Mouse (Mus musculus): ENCODE results near the gene Cyb5r1. TPM values are rescaled to one million over a fixed set of nuclear protein-coding genes. Genes with fewer than 3 reads are reported as not detected.

Cyb5r1 gene
- polyA plus RNA-seq, 1 experiment from 2014 or later, result 15.2 TPM

DNA sequence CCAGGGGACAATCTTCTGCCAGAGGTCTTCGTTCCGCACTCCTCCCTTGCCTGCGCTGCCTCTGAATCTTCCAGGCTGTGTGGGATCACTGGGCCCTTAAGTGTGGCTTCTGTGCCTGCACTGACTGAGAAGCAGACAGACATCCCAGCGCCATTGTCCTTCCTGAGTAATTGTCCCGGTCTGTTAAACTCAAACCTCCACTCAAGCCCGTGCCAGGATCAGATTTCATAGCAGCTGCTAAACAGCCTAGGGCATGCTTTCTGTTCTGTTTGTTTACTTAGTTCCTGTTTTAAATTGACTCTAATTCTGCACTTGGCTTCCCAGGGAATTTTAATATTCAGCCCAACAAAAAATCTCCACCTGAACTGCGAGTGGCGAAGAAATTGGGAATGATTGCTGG, 2.7 kb downstream of the Cyb5r1 start:
- Histone ChIP-seq H3K27me3 (replicated peaks; ENCODE audit: control insufficient read depth, insufficient read depth, low read length) (no peaks in the 10 kb centered on the region), H3K27ac (ENCODE audit: low read depth, low read length) (no peak overlapping the region), H3K36me3 (ENCODE audit: control insufficient read depth, insufficient read depth, low read length) (no peaks in the 10 kb centered on the region; the same call in 1 of the 2 replicates), H3K4me3 (ENCODE audit: low read length) (no peak overlapping the region), H3K4me2 (ENCODE audit: low read length) (no peak overlapping the region), H3K4me1 (ENCODE audit: control insufficient read depth, insufficient read depth, low read depth, low read length) (peaks cover 5% of the 10 kb centered on the region; the same call in 1 of the 2 replicates), H3K9ac (ENCODE audit: low read depth, low read length) (no peak overlapping the region), H3K9me3 (ENCODE audit: control insufficient read depth, low read length) (no peaks in the 10 kb centered on the region)
- no peak for ATAC-seq
- 77% methylated on average over 8 of the region's 8 CpGs for WGBS

DNA sequence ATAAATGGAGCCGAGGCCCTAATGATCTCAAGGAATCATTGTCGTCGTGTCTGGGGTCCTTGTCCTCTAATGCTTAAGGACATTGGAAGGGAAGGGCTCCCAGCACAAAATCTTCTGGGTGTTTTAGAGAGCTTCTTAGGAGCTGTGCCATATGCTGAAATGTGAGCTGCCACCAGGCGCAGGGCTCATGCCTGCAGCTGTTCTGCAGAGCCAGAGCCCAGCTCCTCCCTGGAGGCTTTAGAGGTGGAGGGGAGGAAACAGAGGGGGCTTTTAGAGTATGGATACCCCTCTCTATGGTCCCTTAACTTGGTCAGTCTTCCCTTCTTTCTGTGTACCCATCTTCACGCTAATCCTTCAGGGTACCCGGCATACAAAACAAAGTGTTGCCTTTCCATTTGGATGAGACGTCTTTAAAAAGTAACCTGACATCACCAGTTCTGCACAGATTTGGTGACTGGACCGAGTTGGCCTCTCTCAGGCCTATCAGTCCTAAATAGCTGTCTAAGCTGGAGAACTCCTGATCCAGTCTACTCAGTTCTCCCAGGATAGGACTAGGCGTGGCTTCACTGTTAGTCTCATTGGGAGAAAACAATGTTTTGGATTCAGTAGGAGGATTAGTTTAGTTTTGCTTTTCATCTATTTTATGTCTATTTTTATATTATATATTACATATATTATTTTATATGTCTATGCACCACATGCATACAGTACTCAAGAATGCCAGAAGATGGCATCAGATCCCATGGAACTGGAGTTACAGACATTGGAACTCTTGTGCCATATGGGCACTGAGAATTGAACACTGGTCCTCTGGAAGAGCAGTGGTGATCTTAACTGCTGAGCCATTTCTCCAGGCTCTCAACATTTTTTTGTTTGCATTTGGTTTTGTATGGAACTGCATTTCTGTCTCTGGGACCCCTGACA, 6.6 kb downstream of the Cyb5r1 start:
- Histone ChIP-seq H3K4me2 (ENCODE audit: low read length) (no peak overlapping the region), H3K4me1 (ENCODE audit: control insufficient read depth, insufficient read depth, low read depth, low read length) (peaks cover 16% of the 10 kb centered on the region), H3K27ac (ENCODE audit: low read depth, low read length) (no peak overlapping the region), H3K27me3 (replicated peaks; ENCODE audit: control insufficient read depth, insufficient read depth, low read length) (no peaks in the 10 kb centered on the region), H3K36me3 (ENCODE audit: control insufficient read depth, insufficient read depth, low read length) (no peaks in the 10 kb centered on the region; the same call in 1 of the 2 replicates), H3K9me3 (ENCODE audit: control insufficient read depth, low read length) (no peaks in the 10 kb centered on the region), H3K4me3 (ENCODE audit: low read length) (no peak overlapping the region), H3K9ac (ENCODE audit: low read depth, low read length) (no peak overlapping the region)
- ATAC-seq, result no peak
- WGBS, result 89% methylated on average over 9 of the region's 9 CpGs

DNA sequence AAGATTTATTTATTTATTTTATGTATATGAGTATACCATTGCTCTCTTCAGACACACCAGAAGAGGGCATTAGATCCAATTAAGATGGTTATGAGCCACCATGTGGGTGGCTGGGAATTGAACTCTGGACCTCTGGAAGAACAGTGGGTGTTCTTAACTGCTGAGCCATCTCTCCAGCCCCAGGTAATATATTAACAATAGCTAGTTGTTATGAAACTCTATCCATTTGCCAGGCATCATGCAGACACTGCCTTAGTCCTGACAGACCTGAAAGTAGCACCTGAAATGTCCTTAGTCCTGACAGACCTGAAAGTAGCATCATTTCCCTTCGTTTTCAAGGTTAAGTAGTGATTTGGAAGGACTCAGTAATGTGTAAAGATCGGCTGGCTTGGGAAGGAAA, 8.7 kb downstream of the Cyb5r1 start:
- H3K36me3 ChIP-seq (ENCODE audit: control insufficient read depth, insufficient read depth, low read length), result no peaks in the 10 kb centered on the region; the same call in 1 of the 2 replicates
- no peaks in the 10 kb centered on the region for H3K9me3 ChIP-seq (ENCODE audit: control insufficient read depth, low read length)
- peaks cover 23% of the 10 kb centered on the region for H3K4me1 ChIP-seq (ENCODE audit: control insufficient read depth, insufficient read depth, low read depth, low read length)
- H3K27me3 ChIP-seq (replicated peaks; ENCODE audit: control insufficient read depth, insufficient read depth, low read length), result no peaks in the 10 kb centered on the region
- H3K27ac ChIP-seq (ENCODE audit: low read depth, low read length), result no peak overlapping the region; the same call in 1 of the 2 replicates
- no peak for ATAC-seq
- H3K9ac ChIP-seq (ENCODE audit: low read depth, low read length), result no peak overlapping the region
- H3K4me3 ChIP-seq (ENCODE audit: low read length), result no peak overlapping the region
- no peak overlapping the region; the same call in 1 of the 2 replicates for H3K4me2 ChIP-seq (ENCODE audit: low read length)
- WGBS, result 56% methylated on average over 2 of the region's 2 CpGs

- peak overlapping the region; percentile 63 for H3K4me3 ChIP-seq (ENCODE audit: low read length)
- peaks cover 23% of the 10 kb centered on the region for H3K4me1 ChIP-seq (ENCODE audit: control insufficient read depth, insufficient read depth, low read depth, low read length)
- peak overlapping the region; percentile 94 for H3K27ac ChIP-seq (ENCODE audit: low read depth, low read length)
- H3K9ac ChIP-seq (ENCODE audit: low read depth, low read length), result peak overlapping the region; percentile 58
- no peaks in the 10 kb centered on the region for H3K9me3 ChIP-seq (ENCODE audit: control insufficient read depth, low read length)
- no peaks in the 10 kb centered on the region for H3K27me3 ChIP-seq (replicated peaks; ENCODE audit: control insufficient read depth, insufficient read depth, low read length)
- no peaks in the 10 kb centered on the region; the same call in 1 of the 2 replicates for H3K36me3 ChIP-seq (ENCODE audit: control insufficient read depth, insufficient read depth, low read length)
- WGBS, result 14% methylated on average over 11 of the region's 11 CpGs
- ATAC-seq, result peak; percentile 57
- peak overlapping the region; percentile 77 for H3K4me2 ChIP-seq (ENCODE audit: low read length)
These were observed 9.3 kb downstream of the Cyb5r1 start for GRCm38 (mm10) chr1:134414501-134415167.

GRCm38 (mm10) chr1:134415168-134415831, 9.9 kb downstream of the Cyb5r1 start, which contains the start of gene Adipor1:
Gene Adipor1 (plus strand): TSS chr1:134415378.
- H3K4me2 ChIP-seq (ENCODE audit: low read length), result peak within 1 kb of the TSS; percentile 77
- H3K36me3 ChIP-seq (ENCODE audit: control insufficient read depth, insufficient read depth, low read length), result no peaks in the 10 kb centered on the region; the same call in 1 of the 2 replicates
- peak within 1 kb of the TSS; percentile 63 for H3K4me3 ChIP-seq (ENCODE audit: low read length)
- H3K9me3 ChIP-seq (ENCODE audit: control insufficient read depth, low read length), result no peaks in the 10 kb centered on the region
- H3K9ac ChIP-seq (ENCODE audit: low read depth, low read length), result peak within 1 kb of the TSS; percentile 78
- H3K27ac ChIP-seq (ENCODE audit: low read depth, low read length), result peak within 1 kb of the TSS; percentile 94
- no peaks in the 10 kb centered on the region for H3K27me3 ChIP-seq (replicated peaks; ENCODE audit: control insufficient read depth, insufficient read depth, low read length)
- ATAC-seq, result peak; percentile 100
- H3K4me1 ChIP-seq (ENCODE audit: control insufficient read depth, insufficient read depth, low read depth, low read length), result peaks cover 23% of the 10 kb centered on the region
- WGBS, result under 1% methylated on average over 49 of the region's 77 CpGs

DNA sequence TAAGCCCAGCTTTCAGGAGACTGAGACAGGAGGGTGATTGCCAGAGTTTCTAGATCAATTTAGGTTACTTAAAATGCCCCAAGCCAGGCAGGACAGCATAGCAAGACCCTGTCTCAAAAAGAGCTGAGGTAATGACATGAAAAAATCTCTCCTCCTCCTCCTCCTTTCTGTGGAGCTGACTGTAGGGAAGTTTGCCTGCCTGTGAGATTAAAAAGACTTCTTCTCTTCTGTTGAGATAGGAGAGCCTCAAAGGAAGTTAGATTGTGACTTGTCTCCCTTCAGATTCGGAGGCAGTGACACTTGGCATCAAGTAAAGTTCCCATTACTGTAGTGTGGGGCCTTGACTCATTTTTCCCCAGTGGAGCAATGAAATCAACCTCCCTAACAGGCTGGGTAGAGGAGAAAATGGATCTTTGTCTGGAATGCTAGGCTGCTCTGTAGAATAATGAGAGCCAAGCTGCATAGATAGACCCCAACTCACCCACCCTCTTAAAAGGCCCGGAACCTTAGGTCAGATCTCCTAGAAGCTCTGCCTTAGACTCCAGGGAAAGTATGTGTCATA, 13.1 kb downstream of the Cyb5r1 start:
- H3K4me2 ChIP-seq (ENCODE audit: low read length), result no peak overlapping the region
- H3K9ac ChIP-seq (ENCODE audit: low read depth, low read length), result no peak overlapping the region
- peaks cover 23% of the 10 kb centered on the region for H3K4me1 ChIP-seq (ENCODE audit: control insufficient read depth, insufficient read depth, low read depth, low read length)
- WGBS, result 69% methylated on average over 2 of the region's 2 CpGs
- no peak overlapping the region for H3K27ac ChIP-seq (ENCODE audit: low read depth, low read length)
- no peaks in the 10 kb centered on the region for H3K27me3 ChIP-seq (replicated peaks; ENCODE audit: control insufficient read depth, insufficient read depth, low read length)
- H3K9me3 ChIP-seq (ENCODE audit: control insufficient read depth, low read length), result no peaks in the 10 kb centered on the region
- no peak for ATAC-seq
- no peaks in the 10 kb centered on the region; the same call in 1 of the 2 replicates for H3K36me3 ChIP-seq (ENCODE audit: control insufficient read depth, insufficient read depth, low read length)
- no peak overlapping the region for H3K4me3 ChIP-seq (ENCODE audit: low read length)

DNA sequence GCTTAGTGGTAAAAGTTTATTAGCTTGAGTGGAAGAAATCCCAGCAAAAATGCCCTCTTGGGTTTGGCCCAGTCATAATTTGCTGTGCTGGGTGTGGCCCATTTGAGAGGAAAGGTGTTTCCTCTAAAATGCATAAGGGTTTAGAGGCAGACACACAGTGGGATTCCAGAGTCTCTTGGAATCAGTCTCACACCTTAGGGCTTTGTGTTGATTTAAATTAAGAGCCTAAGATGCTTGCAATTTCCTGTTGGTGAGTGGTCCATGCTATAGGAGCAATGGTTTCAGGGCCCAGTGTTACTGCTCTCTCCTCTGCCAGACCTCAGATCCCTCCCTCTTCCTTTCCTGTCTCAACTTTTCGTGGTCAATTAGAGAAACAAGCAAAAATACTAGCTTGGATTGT, 13.8 kb downstream of the Cyb5r1 start:
- peaks cover 22% of the 10 kb centered on the region for H3K4me1 ChIP-seq (ENCODE audit: control insufficient read depth, insufficient read depth, low read depth, low read length)
- no peak overlapping the region for H3K4me3 ChIP-seq (ENCODE audit: low read length)
- 77% methylated on average over 1 of the region's 1 CpGs for WGBS
- no peaks in the 10 kb centered on the region for H3K9me3 ChIP-seq (ENCODE audit: control insufficient read depth, low read length)
- no peak overlapping the region for H3K9ac ChIP-seq (ENCODE audit: low read depth, low read length)
- H3K4me2 ChIP-seq (ENCODE audit: low read length), result no peak overlapping the region
- no peak for ATAC-seq
- no peaks in the 10 kb centered on the region for H3K27me3 ChIP-seq (replicated peaks; ENCODE audit: control insufficient read depth, insufficient read depth, low read length)
- no peaks in the 10 kb centered on the region; the same call in 1 of the 2 replicates for H3K36me3 ChIP-seq (ENCODE audit: control insufficient read depth, insufficient read depth, low read length)
- no peak overlapping the region for H3K27ac ChIP-seq (ENCODE audit: low read depth, low read length)

- Histone ChIP-seq H3K9me3 (ENCODE audit: control insufficient read depth, low read length) (no peaks in the 10 kb centered on the region), H3K27ac (ENCODE audit: low read depth, low read length) (no peak overlapping the region), H3K27me3 (replicated peaks; ENCODE audit: control insufficient read depth, insufficient read depth, low read length) (no peaks in the 10 kb centered on the region), H3K4me1 (ENCODE audit: control insufficient read depth, insufficient read depth, low read depth, low read length) (peaks cover 18% of the 10 kb centered on the region), H3K36me3 (ENCODE audit: control insufficient read depth, insufficient read depth, low read length) (peaks cover 4% of the 10 kb centered on the region; the same call in 1 of the 2 replicates), H3K4me3 (ENCODE audit: low read length) (no peak overlapping the region), H3K4me2 (ENCODE audit: low read length) (no peak overlapping the region), H3K9ac (ENCODE audit: low read depth, low read length) (no peak overlapping the region)
- ATAC-seq, result no peak
- WGBS, result 53% methylated on average over 5 of the region's 5 CpGs
These were observed 14.5 kb downstream of the Cyb5r1 start for GRCm38 (mm10) chr1:134419751-134420458.
